Mouse (Mus musculus): ENCODE data around the gene Arf1. TPM values are rescaled to one million over a fixed set of nuclear protein-coding genes. Genes with fewer than 3 reads are reported as not detected.

Arf1 gene
- total RNA-seq (2021) = 100 to 1,000 TPM; 375 to 388 TPM
- long read RNA-seq, experiment 1, transcript Arf1-201 (5 exons, 1,800 nt) = major isoform, 276 of 328 reads
- long read RNA-seq, experiment 1, transcript Arf1-202 (5 exons, 1,991 nt) = minor isoform, 14 of 328 reads
- long read RNA-seq, experiment 1, partial matches to known transcripts = 11 of 328 reads
- long read RNA-seq, experiment 1, other reads (novel, unspliced or antisense) = 27 of 328 reads
- long read RNA-seq, experiment 2, transcript Arf1-201 (5 exons, 1,800 nt) = major isoform, 276 of 384 reads
- long read RNA-seq, experiment 2, transcript Arf1-202 (5 exons, 1,991 nt) = minor isoform, 8 of 384 reads
- long read RNA-seq, experiment 2, partial matches to known transcripts = 32 of 384 reads
- long read RNA-seq, experiment 2, other reads (novel, unspliced or antisense) = 68 of 384 reads

GRCm38 (mm10) chr11:59228122-59228953, at the start of gene Arf1:
Arf1 (minus strand) TSS chr11:59228270.
- peak; percentile 94 for DNase-seq (ENCODE audit: low spot score in 2 of 2)

GRCm38 (mm10) chr11:59276877-59277276, 48.8 kb upstream of the Arf1 start:
- DNase-seq (ENCODE audit: low spot score in 2 of 2) = no peak

- DNase-seq (ENCODE audit: low spot score in 2 of 2) = no peak
Measured at GRCm38 (mm10) chr11:59274184-59274583, 46.1 kb upstream of the Arf1 start.

GRCm38 (mm10) chr11:59266727-59267126, 38.7 kb upstream of the Arf1 start:
- DNase-seq (ENCODE audit: low spot score in 2 of 2) = no peak

GRCm38 (mm10) chr11:59265154-59265813, 37.2 kb upstream of the Arf1 start:
- DNase-seq (ENCODE audit: low spot score in 2 of 2) = no peak

- no peak for DNase-seq (ENCODE audit: low spot score in 2 of 2)
Measured at GRCm38 (mm10) chr11:59264593-59264992, 36.5 kb upstream of the Arf1 start.

- peak in 1 of 2 experiments; percentile 27 for DNase-seq (ENCODE audit: low spot score in 2 of 2)
Measured at GRCm38 (mm10) chr11:59263870-59264563, 35.9 kb upstream of the Arf1 start.

- DNase-seq (ENCODE audit: low spot score in 2 of 2) = no peak
Measured at GRCm38 (mm10) chr11:59262308-59262707, 34.2 kb upstream of the Arf1 start.

GRCm38 (mm10) chr11:59260706-59261493, 32.8 kb upstream of the Arf1 start:
- no peak for DNase-seq (ENCODE audit: low spot score in 2 of 2)

GRCm38 (mm10) chr11:59259647-59260046, 31.6 kb upstream of the Arf1 start:
- DNase-seq (ENCODE audit: low spot score in 2 of 2) = no peak

GRCm38 (mm10) chr11:59248101-59248500, 20.0 kb upstream of the Arf1 start:
- DNase-seq (ENCODE audit: low spot score in 2 of 2) = no peak

- no peak for DNase-seq (ENCODE audit: low spot score in 2 of 2)
Measured at GRCm38 (mm10) chr11:59243856-59244255, 15.8 kb upstream of the Arf1 start.

- no peak for DNase-seq (ENCODE audit: low spot score in 2 of 2)
Measured at GRCm38 (mm10) chr11:59241841-59242240, 13.8 kb upstream of the Arf1 start.

GRCm38 (mm10) chr11:59239796-59240195, 11.7 kb upstream of the Arf1 start:
- no peak for DNase-seq (ENCODE audit: low spot score in 2 of 2)

- no peak for DNase-seq (ENCODE audit: low spot score in 2 of 2)
Measured at GRCm38 (mm10) chr11:59239428-59239785, 11.3 kb upstream of the Arf1 start.

GRCm38 (mm10) chr11:59238525-59239427, 10.7 kb upstream of the Arf1 start:
- DNase-seq (ENCODE audit: low spot score in 2 of 2) = peak in 1 of 2 experiments; percentile 64

GRCm38 (mm10) chr11:59232797-59233196, 4.7 kb upstream of the Arf1 start:
- DNase-seq (ENCODE audit: low spot score in 2 of 2) = no peak

GRCm38 (mm10) chr11:59230144-59230760, 2.2 kb upstream of the Arf1 start:
- peak in 1 of 2 experiments; percentile 38 for DNase-seq (ENCODE audit: low spot score in 2 of 2)

Data from adrenal gland, postnatal 4 days (tissue).